Mouse (Mus musculus): ENCODE measurements at regions not wholly inside any gene's neighbourhood (a gene's known extent, or its start where the extent isn't known, plus 50 kb on each side); places are given as distances from the start of the nearest gene placed in this dataset.

DNA sequence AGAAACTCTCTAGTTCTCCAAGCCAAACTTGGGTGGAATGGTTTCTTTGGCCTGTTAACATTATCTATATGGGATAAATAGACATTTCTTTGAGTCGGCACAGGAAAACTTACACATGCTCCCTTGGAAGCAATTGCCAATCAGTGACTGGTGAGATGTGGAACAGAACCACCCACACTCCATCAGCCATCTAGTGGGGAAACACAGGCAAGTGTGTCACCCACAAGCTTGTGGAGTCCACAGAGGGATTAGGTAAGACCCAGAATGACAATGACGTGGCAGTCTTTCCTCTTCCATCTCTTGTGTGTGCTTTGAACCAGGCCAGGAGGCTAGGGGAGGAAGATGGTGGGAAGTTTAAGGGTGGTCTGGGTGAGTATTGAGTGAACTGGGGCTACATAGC is 257.5 kb upstream of the Gadl1 start:
- Histone ChIP-seq H3K4me3 (ENCODE audit: insufficient read depth, low read depth, low read length) (no peak overlapping the region), H3K27me3 (ENCODE audit: control insufficient read depth, insufficient read depth, low read length) (no peaks in the 10 kb centered on the region), H3K36me3 (ENCODE audit: control insufficient read depth, insufficient read depth, low read length) (no peaks in the 10 kb centered on the region), H3K9ac (ENCODE audit: low read depth, low read length) (no peak overlapping the region), H3K4me1 (ENCODE audit: control insufficient read depth, insufficient read depth, low read length) (no peaks in the 10 kb centered on the region), H3K27ac (replicated peaks; ENCODE audit: insufficient read depth, low read depth, low read length) (no peak overlapping the region), H3K79me2 (ENCODE audit: control insufficient read depth, insufficient read depth, low read length) (no peaks in the 10 kb centered on the region)
- TF ChIP-seq POLR2A (IDR thresholded peaks at IDR 0.05; ENCODE audit: extremely low read depth, insufficient read depth, low read length) (no peak), CTCF (IDR thresholded peaks at IDR 0.05; ENCODE audit: low read depth, low read length) (no peak)
- WGBS = 85% methylated on average over 2 of the region's 2 CpGs
- DNase-seq (ENCODE audit: extremely low read depth, low read depth, low spot score) = no peak

DNA sequence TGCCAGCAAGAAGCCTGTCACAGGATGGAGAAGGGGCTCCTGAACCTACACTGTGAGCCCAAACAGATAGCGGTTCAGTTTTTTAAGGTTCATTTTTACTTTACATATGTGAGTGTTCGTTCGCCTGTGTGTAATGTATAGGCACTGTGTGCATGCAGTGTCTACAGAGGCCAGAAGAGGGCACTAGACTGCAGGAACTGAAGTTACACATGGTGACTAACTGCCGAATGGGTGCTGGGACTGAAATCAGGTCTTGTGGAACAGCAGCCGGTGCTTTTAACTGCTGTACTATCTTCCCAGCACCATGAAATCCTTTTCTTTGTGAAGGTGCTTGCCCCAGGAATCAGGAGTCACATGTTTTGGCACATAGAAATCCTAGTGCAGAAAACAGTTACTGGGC is 256.1 kb upstream of the Gadl1 start:
- 98% methylated on average over 5 of the region's 5 CpGs for WGBS
- Histone ChIP-seq H3K27me3 (ENCODE audit: control insufficient read depth, insufficient read depth, low read length) (no peaks in the 10 kb centered on the region), H3K4me3 (ENCODE audit: insufficient read depth, low read depth, low read length) (no peak overlapping the region), H3K4me1 (ENCODE audit: control insufficient read depth, insufficient read depth, low read length) (no peaks in the 10 kb centered on the region), H3K9ac (ENCODE audit: low read depth, low read length) (no peak overlapping the region), H3K79me2 (ENCODE audit: control insufficient read depth, insufficient read depth, low read length) (no peaks in the 10 kb centered on the region), H3K36me3 (ENCODE audit: control insufficient read depth, insufficient read depth, low read length) (no peaks in the 10 kb centered on the region), H3K27ac (replicated peaks; ENCODE audit: insufficient read depth, low read depth, low read length) (no peak overlapping the region)
- no peak for DNase-seq (ENCODE audit: extremely low read depth, low read depth, low spot score)
- TF ChIP-seq CTCF (IDR thresholded peaks at IDR 0.05; ENCODE audit: low read depth, low read length) (no peak), POLR2A (IDR thresholded peaks at IDR 0.05; ENCODE audit: extremely low read depth, insufficient read depth, low read length) (no peak)

DNA sequence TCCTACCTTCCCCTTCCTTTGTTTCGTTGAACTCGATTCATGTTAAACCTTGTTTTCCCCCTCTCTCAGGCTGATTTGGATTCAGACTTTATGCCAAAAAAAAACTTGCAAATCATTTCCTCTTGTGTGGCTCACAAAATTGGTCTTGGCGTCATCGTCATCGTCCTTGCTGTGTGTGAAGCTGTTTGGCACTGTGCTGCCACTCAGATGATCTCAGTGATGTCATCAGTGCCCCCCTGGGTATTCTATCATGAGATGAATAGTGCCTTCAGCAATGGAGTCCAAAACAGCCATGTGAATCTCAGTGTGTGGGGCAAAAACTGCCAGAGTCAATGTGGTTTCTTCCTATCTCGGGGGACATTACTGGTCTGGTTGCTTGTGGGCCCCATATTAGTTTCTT is 254.3 kb upstream of the Gadl1 start:
- H3K79me2 ChIP-seq (ENCODE audit: control insufficient read depth, insufficient read depth, low read length) = no peaks in the 10 kb centered on the region
- TF ChIP-seq POLR2A (IDR thresholded peaks at IDR 0.05; ENCODE audit: extremely low read depth, insufficient read depth, low read length) = no peak
- TF ChIP-seq CTCF (IDR thresholded peaks at IDR 0.05; ENCODE audit: low read depth, low read length) = no peak
- no peak overlapping the region for H3K27ac ChIP-seq (replicated peaks; ENCODE audit: insufficient read depth, low read depth, low read length)
- no peaks in the 10 kb centered on the region for H3K36me3 ChIP-seq (ENCODE audit: control insufficient read depth, insufficient read depth, low read length)
- 91% methylated on average over 6 of the region's 6 CpGs for WGBS
- H3K4me1 ChIP-seq (ENCODE audit: control insufficient read depth, insufficient read depth, low read length) = no peaks in the 10 kb centered on the region
- DNase-seq (ENCODE audit: extremely low read depth, low read depth, low spot score) = no peak
- no peak overlapping the region for H3K9ac ChIP-seq (ENCODE audit: low read depth, low read length)
- H3K4me3 ChIP-seq (ENCODE audit: insufficient read depth, low read depth, low read length) = no peak overlapping the region
- no peaks in the 10 kb centered on the region for H3K27me3 ChIP-seq (ENCODE audit: control insufficient read depth, insufficient read depth, low read length)

DNA sequence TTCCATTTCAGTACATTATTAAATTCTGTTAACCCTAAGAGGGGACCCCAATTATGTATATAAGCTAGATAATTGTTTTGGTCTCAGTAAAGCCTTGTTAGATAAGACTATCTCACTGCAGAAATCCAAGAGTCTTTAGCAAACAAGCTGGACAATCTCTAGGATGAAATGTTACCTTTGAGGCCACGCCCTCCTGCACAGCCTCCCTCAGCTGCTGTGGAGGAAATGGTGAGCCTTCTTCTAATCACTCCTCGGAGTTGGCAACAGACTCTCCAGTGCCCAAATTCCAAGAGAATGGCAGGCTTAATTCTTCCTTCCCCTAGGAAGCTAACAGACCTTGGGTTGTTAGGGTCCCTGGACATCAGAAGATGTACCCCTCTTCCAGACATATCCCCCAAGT is 252.7 kb upstream of the Gadl1 start:
- Histone ChIP-seq H3K79me2 (ENCODE audit: control insufficient read depth, insufficient read depth, low read length) (no peaks in the 10 kb centered on the region), H3K36me3 (ENCODE audit: control insufficient read depth, insufficient read depth, low read length) (no peaks in the 10 kb centered on the region), H3K27me3 (ENCODE audit: control insufficient read depth, insufficient read depth, low read length) (no peaks in the 10 kb centered on the region), H3K27ac (replicated peaks; ENCODE audit: insufficient read depth, low read depth, low read length) (no peak overlapping the region), H3K9ac (ENCODE audit: low read depth, low read length) (no peak overlapping the region), H3K4me3 (ENCODE audit: insufficient read depth, low read depth, low read length) (no peak overlapping the region), H3K4me1 (ENCODE audit: control insufficient read depth, insufficient read depth, low read length) (no peaks in the 10 kb centered on the region)
- 69% methylated on average over 2 of the region's 2 CpGs for WGBS
- no peak for TF ChIP-seq POLR2A (IDR thresholded peaks at IDR 0.05; ENCODE audit: extremely low read depth, insufficient read depth, low read length)
- no peak for TF ChIP-seq CTCF (IDR thresholded peaks at IDR 0.05; ENCODE audit: low read depth, low read length)
- DNase-seq (ENCODE audit: extremely low read depth, low read depth, low spot score) = no peak

DNA sequence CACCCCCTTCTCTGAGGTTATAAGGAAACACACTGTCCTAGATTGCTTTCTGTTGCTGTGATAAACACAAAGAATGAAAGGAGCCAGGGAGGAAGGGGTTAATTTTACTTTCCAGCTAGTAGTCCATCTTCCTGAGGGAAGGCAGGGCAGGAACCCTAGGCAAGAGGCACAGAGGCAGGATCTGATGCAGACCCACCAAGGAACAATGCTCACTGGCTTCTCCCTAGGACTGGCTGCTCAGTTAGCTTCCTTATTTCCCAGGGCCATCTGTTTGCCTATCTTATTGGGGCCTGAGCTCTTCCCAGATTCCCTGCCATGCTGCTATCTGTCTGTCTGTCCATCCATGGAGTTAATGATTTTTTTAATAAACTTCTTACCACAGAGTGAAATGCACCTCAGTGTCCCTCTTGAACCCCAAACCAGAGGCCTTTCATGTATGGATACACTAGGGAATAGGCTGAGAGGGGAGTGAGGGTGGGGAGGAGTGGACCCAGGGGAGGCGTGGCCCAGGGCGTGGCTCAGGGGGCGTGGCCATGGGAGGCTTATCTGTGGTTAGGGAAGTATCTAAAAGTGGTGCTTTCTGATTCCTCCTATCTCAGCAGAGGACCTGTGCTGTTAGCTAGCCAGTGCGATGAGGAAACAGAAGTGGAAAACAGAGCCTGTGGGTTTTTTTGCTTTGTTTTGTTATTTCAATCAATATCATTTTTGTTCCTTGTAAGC is 252.1 kb upstream of the Gadl1 start:
- H3K36me3 ChIP-seq (ENCODE audit: control insufficient read depth, insufficient read depth, low read length) = no peaks in the 10 kb centered on the region
- no peak for DNase-seq (ENCODE audit: extremely low read depth, low read depth, low spot score)

DNA sequence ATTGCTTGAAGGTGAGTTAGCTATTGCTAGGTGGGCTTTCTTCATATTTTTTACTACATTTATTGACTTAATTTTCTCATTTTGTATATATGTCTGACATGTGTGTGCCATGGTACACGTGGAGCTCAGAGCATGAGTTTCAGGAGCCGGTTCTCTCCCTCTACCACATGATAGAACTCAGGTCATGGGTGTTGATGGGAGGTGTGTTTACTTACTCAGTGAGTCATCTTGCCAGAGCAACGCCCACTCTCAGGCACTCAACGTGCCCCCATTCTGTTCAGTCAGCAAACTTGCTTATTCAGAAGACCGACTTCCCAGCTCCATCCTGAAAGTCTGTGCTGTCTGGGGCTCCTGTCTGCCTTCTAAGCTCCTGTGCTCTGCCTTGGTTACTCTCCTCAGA is 250.8 kb upstream of the Gadl1 start:
- no peaks in the 10 kb centered on the region for H3K79me2 ChIP-seq (ENCODE audit: control insufficient read depth, insufficient read depth, low read length)
- DNase-seq (ENCODE audit: extremely low read depth, low read depth, low spot score) = no peak
- 71% methylated on average over 5 of the region's 5 CpGs for WGBS
- no peak for TF ChIP-seq POLR2A (IDR thresholded peaks at IDR 0.05; ENCODE audit: extremely low read depth, insufficient read depth, low read length)
- TF ChIP-seq CTCF (IDR thresholded peaks at IDR 0.05; ENCODE audit: low read depth, low read length) = no peak
- no peaks in the 10 kb centered on the region for H3K27me3 ChIP-seq (ENCODE audit: control insufficient read depth, insufficient read depth, low read length)
- H3K9ac ChIP-seq (ENCODE audit: low read depth, low read length) = no peak overlapping the region
- H3K4me3 ChIP-seq (ENCODE audit: insufficient read depth, low read depth, low read length) = no peak overlapping the region
- no peaks in the 10 kb centered on the region for H3K4me1 ChIP-seq (ENCODE audit: control insufficient read depth, insufficient read depth, low read length)
- H3K36me3 ChIP-seq (ENCODE audit: control insufficient read depth, insufficient read depth, low read length) = no peaks in the 10 kb centered on the region
- no peak overlapping the region for H3K27ac ChIP-seq (replicated peaks; ENCODE audit: insufficient read depth, low read depth, low read length)

More for the DNA sequence above, 252.1 kb upstream of the Gadl1 start:
- 36% methylated on average over 4 of the region's 4 CpGs for WGBS
- Histone ChIP-seq H3K79me2 (ENCODE audit: control insufficient read depth, insufficient read depth, low read length) (no peaks in the 10 kb centered on the region), H3K27me3 (ENCODE audit: control insufficient read depth, insufficient read depth, low read length) (no peaks in the 10 kb centered on the region), H3K4me3 (ENCODE audit: insufficient read depth, low read depth, low read length) (no peak overlapping the region), H3K27ac (replicated peaks; ENCODE audit: insufficient read depth, low read depth, low read length) (no peak overlapping the region), H3K9ac (ENCODE audit: low read depth, low read length) (no peak overlapping the region), H3K4me1 (ENCODE audit: control insufficient read depth, insufficient read depth, low read length) (no peaks in the 10 kb centered on the region)
- no peak for TF ChIP-seq POLR2A (IDR thresholded peaks at IDR 0.05; ENCODE audit: extremely low read depth, insufficient read depth, low read length)
- no peak for TF ChIP-seq CTCF (IDR thresholded peaks at IDR 0.05; ENCODE audit: low read depth, low read length)
